Mouse (Mus musculus): ENCODE results near the gene Olfr472. TPM values are rescaled to one million over a fixed set of nuclear protein-coding genes. Genes with fewer than 3 reads are reported as not detected.

Gene Olfr472
- under 1 TPM in 1 of 2 experiments, not detected in 1; 0.17 TPM for total RNA-seq (2023)

DNA sequence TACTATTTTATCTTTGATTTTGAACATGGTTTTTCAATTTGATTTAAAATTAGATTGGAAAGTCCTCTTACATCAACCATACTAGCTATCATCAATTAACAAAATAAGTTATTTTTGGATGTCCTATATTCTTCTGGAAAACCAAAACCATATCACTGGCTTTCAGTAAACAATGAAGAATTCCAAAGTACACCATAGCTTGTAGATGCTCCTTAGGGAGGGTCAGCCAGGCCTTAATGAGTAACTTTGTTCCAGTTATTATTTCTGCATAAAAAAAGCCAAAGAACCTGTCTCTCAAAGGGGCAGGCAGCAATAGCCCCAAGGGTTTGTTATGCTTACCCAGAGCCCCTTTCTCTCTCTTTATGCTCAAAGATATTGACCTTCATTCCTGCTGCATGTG, at the start of gene Olfr472:
Gene Olfr472, plus strand, starts transcription at position 301 of the 400 bp plus-strand sequence.

DNA sequence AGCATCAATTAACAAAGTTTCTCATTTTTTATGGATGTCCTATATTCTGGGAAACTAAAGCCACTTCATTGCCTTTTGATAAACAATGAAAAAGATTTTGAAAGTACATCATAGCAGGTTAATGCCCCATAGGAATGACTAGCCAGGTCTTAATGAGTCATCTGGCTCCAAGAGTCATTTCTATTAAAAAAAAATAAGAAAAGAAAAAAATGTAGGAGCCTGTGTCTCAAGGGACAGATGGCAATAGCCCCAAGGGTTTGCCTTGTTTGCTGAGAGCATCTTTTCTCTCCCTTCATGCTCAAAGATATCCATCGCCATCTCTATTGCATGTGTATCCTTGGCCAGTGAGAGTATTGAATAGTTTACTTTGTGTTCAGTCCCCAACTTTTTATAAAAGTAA, 32.4 kb downstream of the Olfr472 start, which contains the start of gene Olfr473:
Gene Olfr473, plus strand, starts transcription at position 301 of the 400 bp plus-strand sequence.

DNA sequence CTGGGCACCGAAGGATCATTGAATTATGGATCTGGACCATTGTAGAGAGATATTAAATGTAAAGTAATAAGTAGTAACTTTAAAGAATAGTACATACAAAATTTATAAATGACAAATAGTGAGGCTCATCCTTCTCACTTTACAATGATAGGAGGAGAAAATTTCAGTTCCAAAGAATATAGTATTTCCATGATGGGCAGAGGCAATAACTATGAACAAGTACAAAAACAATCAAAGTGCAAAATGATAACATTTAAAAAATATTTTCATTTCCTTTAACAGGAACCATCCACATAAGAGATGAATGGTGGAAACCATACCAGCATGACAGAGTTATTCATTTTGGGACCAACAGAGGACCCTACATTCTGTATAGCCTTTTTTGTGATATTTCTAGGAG, 56.6 kb downstream of the Olfr472 start, which contains the start of gene Olfr474:
Gene Olfr474, plus strand, starts transcription at position 301 of the 400 bp plus-strand sequence.

Other genes with a start within 250 kb of the Olfr472 start
- gene Cyb5r2, start 139.9 kb upstream of the Olfr472 start, total RNA-seq (2023), result not detected
- gene Ovch2, start 96.7 kb upstream of the Olfr472 start, total RNA-seq (2023), result not detected
- not detected for gene Olfr467, start 85.6 kb upstream of the Olfr472 start, total RNA-seq (2023)
- not detected for gene Olfr469, start 72.4 kb upstream of the Olfr472 start, total RNA-seq (2023)
- not detected for gene Olfr470, start 50.4 kb upstream of the Olfr472 start, total RNA-seq (2023)
- gene Olfr473, start 32.5 kb downstream of the Olfr472 start, total RNA-seq (2023), result not detected
- gene Olfr474, start 56.7 kb downstream of the Olfr472 start, total RNA-seq (2023), result not detected
- gene Olfr476, start 66.9 kb downstream of the Olfr472 start, total RNA-seq (2023), result not detected
- not detected for gene Olfr477, start 88.8 kb downstream of the Olfr472 start, total RNA-seq (2023)
- not detected for gene Olfr478, start 136.1 kb downstream of the Olfr472 start, total RNA-seq (2023)
- gene Olfr479, start 152.8 kb downstream of the Olfr472 start, total RNA-seq (2023), result not detected
- not detected for gene Olfr480, start 169.4 kb downstream of the Olfr472 start, total RNA-seq (2023)
- gene Olfr481, start 182.0 kb downstream of the Olfr472 start, total RNA-seq (2023), result not detected
- 1 to 10 TPM; 1.8 to 2.3 TPM for gene Olfr482, start 199.7 kb downstream of the Olfr472 start, total RNA-seq (2023)
- not detected for gene Olfr483, start 202.9 kb downstream of the Olfr472 start, total RNA-seq (2023)
- gene Olfr484, start 229.5 kb downstream of the Olfr472 start, total RNA-seq (2023), result not detected